Mouse (Mus musculus): Measurements from ENCODE around the gene Celf2.

Celf2 gene

DNA sequence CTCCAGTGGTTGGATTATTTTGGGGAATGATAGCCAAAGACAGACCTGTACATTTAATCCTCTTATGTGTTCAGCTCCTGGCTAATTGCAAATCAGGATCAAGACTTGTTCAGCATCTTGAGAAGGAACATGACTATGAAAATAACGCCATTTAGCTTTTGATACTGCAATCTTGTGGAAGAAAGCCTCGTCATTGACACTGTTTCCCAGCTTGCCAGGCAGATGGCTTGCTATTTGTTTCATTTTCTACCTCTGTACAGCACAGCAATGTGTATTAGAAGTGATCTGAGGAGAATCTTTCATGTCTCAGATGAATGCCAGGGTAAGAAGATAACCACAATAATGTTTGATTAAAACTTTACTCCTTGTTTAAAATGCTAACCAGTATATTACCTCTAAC lies 315.9 kb downstream of the Celf2 start:
- no peak for DNase-seq (ENCODE audit: low spot score)

DNA sequence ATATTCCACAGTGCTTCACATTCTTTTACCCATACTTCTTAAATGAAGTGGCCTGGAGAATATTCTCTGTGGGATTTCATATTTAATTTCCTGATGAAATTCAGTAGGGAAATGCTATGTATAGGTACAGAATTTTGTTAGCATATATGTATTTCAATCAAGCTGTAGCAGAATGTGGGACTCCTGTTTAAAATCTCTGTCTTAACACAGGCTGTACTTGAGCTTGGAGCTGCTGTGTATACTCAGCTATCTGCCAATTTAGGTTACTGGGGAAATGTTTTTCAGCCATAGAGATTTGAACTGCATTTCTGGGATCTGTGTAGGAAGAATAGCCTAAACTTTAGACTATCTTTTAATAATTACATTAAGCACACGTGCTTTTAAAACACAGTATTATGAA lies 330.2 kb downstream of the Celf2 start:
- DNase-seq (ENCODE audit: low spot score): no peak

DNA sequence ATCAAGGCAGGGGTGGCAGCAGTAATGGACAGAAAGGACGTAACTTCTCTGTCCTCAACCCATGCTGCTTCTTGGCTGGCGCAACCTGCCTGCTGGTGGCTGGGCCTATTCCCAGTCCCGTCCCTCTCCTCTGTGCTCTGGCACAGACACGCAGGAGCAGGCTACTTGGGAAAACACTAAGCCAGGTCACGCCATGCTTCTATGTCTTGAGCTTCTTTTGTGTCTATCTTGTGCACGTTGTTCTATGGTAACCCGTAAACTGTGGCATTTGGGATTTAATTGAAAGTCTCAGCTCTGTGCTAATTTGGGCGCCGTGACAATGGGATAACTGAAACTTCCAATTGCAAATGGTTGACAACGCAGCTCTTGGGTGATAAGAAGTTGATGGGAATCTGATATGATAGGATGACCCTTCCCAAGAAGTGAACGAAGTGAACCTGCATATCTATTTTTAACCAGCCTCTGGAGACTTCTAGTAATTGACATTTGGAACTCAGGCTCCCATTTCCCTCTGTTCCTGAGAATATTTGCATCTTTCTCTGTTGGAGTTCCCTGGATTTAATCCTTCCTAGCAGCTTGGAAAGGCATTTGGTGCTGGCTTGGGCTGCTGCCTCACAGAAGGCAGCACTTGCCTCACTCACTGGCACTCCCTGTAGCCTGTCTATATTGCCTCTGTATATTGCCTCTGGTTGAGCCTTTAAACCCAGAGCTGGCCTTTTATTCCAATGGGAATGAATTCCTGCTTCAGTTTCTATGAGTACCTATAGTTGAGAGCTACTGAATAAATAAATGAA lies 335.9 kb downstream of the Celf2 start:
- no peak for DNase-seq (ENCODE audit: low spot score)

DNA sequence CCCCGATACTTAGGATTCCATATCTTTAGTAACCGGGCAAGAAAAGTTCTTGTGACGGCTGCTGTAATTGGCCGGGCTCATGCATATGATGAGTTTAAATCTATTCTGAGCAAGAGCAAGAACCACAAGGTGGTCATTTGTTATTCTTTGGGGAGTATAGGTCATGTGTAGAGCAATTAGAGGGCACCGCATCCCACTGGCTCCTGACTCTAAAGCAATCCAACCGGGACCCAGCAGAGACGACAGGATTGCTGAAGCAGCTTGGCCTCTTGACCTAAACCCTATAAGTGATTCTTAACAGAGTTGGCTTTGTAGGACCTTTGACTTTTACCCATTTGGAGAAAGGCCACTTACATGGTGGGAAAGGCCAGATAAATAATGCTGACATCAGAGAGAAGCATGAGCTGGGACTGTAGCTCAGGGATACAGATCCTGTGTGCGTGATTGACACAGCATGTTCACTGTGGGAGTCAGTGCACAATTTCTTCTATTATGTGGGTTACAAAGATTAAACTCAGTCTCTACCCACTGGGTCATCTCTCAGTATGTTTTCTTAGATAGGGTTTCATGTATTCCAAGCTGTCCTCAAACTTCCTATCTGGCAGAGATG lies 338.2 kb downstream of the Celf2 start:
- DNase-seq (ENCODE audit: low spot score): no peak

DNA sequence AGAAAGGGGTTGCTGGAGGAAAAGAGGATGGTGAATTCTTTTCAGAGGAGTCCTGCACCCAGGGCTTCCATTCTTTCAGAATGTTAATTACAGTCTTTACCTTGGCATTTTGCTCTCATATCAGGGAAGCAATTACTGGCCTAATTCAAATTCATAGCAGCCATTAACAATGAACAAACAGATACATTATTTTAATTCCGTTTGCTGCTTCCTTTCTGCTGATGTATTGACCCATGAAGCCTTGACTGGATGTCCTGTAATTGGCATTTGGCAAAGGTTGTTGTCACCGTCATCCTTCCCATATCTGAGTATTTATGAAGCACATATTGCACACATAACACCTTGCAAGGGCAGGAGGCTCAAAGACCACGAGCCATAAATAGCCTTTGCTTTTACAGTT lies 343.6 kb downstream of the Celf2 start:
- DNase-seq (ENCODE audit: low spot score): no peak

DNA sequence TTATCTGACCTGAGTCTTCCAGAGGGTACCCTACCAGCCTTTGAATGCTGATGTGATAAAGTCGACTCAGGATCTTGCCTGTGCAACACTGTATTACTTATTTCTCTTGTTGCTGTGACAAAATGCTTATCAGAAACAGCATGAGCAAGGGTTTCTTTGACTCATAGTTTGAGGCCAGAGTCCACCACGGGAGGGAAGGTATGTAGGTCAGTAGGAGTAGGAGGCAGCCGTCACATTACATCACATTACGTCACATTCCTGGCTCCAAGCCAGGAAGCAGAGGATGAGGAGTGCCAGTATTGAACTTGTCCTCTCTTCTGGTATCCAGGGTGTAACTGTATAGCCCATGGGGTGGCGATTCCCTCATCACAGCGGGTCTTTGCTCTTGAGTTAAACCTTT lies 349.3 kb downstream of the Celf2 start:
- no peak for DNase-seq (ENCODE audit: low spot score)

DNA sequence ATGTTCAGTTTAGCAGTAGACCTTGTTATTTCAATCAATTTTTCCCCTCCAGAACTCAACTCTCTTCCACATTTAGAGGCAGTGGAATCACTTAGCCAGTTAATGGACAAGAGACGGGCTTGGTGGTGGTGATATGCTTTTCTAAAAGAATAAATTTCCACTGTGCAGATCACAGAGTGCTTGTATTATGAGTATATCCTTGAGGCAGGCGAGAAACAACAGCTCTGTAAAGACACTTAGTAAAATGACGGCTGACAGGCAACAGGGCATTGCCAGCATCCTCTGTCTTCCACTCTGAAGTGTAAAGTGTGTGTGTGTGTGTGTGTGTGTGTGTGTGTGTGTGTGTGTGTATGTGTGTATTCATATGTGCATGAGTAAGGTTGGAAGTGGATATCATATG lies 362.1 kb downstream of the Celf2 start:
- DNase-seq (ENCODE audit: low spot score): no peak

DNA sequence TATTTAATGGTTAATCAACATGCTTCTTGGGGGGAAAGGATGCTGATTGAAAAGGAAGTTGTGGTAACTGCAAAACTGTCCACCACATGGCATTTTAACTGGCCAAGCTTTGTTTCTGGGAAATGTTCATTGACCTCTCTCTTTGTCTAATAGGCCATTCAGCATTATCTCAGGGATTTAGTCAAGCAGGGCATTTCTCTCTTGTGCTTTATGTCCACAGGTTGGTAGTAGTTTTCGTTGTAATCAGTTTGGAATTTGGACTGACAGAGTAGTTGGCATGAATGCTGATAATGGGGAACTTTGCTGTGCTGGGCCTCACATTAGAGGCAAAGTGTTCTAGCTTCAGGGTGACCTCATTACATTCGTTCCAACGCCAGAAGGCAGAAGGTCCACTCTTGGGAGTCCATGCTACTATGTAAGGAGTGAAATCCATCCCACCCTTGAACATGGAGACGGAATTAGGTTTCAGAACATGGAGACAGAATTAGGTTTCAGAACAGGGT lies 363.8 kb downstream of the Celf2 start:
- DNase-seq (ENCODE audit: low spot score): no peak

DNA sequence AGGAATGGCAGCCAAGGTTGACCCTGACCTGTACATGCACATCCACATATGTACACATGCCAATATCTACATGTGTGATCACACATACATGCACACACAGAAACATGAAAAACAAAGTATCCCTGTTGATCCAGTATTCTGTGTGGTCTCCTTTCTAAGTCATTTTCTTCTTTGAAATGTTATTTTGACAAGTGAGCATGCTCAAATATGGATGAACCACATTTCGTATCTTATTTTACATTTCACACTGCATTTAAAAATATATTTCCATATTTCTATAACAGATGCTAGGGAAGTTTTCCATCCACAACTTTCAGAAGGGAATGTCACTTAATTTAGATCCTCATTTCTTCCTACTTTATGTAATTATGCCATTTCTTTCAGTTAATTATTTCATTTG lies 364.5 kb downstream of the Celf2 start:
- no peak for DNase-seq (ENCODE audit: low spot score)

DNA sequence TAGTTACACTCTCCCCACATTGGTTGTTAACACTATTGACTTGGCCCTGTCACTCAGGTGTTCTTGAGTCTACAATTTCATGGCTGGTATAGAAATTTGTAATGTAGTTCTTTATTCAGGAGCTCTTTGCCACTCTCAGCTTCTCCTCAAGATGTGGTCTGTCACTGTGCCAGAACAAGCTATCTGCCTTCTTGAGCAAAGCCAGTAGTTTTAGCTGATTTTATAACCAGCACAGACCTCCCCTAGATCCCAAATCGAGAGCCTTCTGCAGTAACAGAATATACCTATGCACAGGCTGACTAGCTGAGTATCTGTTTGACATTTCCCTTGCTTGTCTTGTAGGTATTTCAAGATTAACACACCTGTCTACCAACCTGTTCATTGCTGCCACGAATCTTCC lies 386.0 kb downstream of the Celf2 start:
- no peak for DNase-seq (ENCODE audit: low spot score)

DNA sequence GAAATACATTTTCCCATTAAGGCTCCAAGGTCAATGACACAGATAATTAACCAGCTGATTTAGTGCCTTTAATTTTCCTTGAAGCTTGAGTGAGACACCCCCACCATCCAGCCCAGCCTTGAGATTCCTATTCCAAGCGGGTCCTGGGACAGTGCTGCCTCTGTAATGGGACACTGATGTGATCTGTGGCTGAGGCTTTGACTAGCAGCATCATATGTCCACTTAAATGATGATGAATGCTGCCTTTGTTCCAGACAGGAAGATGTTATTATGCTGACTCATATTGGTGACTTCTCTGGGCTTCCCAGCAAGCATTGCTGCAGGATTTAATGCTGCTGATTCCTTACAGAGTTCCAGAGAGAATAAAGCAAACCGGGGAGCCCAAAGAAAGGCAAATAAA lies 393.6 kb downstream of the Celf2 start:
- no peak for DNase-seq (ENCODE audit: low spot score)

DNA sequence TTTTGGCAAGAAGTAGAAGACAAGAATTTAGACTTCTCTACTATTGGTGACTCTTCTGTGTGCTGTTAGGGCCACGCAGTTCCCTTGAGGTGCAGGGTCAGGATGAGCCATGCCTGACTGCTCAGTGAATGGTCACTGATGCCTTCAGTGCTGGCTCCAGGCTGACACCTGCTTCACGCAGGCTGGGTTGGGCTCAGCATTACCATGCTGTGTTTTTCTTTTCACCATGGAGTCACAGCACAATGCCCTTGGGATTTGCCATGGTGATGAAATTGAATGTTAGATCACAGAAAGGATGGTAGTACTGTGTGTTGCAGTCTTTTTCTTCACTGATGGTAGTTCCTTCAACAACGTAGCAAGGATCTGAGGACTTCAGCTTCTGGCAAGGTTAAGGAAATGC lies 394.2 kb downstream of the Celf2 start:
- no peak for DNase-seq (ENCODE audit: low spot score)

DNA sequence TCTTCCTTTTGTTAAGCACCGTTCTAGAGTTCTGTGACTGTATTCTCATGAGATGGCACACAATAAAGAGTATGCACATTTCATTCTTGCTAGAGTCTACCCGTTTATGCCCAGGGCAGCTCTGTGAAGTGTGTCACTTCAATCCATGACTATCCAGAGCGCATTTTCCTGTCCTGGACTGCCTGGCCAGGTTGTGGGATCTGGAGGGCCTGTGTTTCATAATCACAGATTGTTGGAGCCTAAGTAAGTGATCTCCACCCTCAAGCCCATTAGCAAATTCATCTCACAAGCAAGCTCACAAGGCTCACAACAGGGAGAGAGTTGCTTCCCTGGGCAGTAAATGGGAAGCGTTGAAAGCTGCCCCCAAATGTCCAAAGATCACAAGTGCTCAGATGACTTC lies 395.6 kb downstream of the Celf2 start:
- no peak for DNase-seq (ENCODE audit: low spot score)

DNA sequence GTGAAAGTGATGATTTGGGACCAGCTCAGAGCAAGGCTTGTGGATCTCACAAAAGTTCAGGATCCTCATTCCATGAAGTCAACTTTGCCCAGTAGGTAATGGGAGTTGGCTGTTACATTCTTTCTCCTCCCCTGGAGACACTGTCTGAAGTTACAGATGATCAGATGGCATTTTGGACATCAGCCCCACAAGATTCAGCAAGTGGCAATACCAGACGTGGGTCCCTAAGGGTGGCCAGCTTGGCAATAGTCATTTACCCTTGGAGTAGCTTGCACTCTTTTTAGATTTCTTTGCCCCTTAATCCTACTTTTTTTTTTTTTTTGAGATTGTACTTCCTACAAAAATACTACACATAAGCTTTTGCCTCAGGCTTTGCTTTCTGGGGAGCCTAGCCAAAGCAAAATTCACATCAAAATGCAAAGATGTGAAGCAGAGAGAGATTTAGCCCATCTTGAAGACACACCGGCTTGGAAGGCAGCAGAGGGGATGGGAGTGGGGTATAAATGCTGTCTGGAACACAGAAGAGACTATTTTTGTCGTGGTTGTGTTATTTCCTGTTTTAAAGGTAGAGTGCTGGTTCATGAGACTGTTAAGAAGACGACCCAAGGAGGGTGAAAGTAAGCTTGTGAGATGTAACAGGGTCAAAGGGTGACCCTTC lies 397.1 kb downstream of the Celf2 start:
- DNase-seq (ENCODE audit: low spot score): no peak

DNA sequence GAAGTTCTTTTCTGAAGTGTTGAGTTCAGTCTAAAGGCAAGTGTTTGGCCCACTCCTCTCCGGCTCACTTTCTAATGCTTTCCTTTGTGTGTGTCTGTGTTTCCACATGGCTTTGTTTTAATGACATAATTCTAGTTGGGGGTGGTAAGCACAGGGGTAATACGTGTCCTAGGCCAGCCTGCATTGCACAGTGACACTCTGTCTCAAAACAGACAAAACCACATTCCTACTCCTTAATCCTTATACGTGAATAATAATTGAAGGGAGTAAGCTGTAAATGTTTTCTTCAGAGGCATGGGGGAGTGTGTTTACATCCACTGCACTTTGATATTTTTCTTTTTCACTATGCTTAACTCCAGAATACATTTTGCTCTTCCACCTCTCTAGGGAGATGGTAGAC lies 415.9 kb downstream of the Celf2 start:
- DNase-seq (ENCODE audit: low spot score): no peak

DNA sequence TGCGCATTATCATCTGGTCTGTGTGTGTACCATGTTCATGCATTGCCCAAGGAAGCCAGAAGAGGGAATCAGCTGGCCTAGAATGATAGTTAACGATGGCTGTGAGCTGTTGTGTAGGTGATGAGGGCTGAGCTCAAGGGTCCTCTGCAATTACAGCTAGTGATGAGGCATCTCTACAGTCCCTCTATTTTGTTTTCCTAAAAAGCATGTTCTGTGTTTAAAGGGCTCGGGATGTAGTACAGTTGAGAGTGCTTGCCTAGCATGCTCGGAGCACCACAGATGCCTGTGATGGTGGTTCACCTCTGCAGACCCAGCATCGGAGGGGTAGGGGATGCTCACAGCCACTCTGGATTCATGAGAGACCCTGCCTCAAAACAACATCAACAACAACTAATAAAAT lies 416.7 kb downstream of the Celf2 start:
- DNase-seq (ENCODE audit: low spot score): no peak

DNA sequence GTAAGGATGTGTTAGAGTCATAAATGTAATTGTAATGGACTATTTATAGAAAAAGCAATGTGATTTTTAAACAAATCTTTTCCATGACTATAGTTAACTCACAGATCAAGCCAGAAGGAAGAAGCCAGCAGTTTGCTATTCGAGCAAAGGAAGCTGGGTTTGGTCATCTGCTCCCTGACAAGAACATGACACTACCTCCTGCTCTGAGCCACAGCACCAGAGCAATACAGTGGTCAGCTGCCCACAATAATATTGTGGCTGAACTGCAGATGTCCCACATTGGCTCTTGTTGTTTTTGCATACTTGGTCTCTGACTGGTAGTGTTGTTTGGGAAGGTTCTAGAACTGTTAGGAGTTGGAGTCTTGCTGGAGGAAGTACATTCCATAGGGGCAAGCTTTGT lies 418.9 kb downstream of the Celf2 start:
- DNase-seq (ENCODE audit: low spot score): no peak

DNA sequence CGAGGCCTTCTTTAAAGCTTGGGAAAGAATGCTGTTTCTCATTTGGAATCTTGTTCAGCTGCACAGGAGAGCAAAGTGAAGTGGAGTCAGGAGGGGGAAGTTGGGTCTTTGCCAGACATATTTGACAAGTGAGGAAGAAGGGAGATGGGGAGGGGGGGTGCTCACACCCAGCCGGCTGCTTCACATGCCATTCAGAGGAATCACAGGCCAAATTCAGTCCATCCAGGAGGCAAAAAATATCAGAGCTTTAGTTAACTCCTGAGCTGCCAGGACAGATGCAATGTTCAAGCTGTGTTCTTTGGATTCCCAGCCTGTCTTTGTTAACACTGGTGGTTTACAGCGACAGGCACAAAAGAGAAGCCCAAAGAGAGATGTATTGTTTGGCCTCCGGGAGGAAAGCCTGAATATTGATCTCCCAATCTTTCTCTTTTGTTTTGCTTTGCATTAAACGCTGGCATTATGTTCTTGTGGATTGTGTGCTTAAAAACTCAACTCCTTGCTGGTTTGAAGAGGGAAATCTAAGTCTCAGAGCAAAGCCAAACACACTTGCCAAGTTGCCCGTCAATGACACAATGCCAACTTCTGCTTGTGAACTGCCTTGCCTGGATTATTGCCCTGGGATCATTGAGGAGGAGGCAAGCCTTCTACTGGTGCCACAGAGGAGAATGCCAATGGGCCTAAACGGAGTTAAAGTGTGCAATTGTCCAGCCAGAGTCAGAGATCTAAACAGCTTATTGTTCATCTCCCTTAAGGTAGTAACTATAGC lies 420.1 kb downstream of the Celf2 start:
- DNase-seq (ENCODE audit: low spot score): no peak

DNA sequence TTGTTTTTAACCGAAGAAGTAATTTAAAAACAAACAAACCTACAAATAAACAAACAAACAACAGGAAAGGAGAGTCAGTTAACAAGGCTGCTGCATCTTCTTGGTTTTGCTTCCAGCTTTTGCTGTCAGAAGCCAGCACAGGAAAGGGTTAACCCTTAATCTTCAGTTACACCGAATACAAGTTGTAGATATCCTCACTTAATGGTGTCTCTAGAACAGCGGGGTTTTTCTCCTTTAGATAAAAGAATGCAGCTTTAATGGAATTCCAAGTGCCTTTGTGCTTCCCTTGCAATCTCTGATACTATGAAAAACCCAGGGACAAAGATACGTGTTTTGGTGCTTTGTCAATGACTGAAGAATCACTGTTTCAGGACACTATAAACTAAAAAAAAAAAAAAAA lies 420.8 kb downstream of the Celf2 start:
- no peak for DNase-seq (ENCODE audit: low spot score)

DNA sequence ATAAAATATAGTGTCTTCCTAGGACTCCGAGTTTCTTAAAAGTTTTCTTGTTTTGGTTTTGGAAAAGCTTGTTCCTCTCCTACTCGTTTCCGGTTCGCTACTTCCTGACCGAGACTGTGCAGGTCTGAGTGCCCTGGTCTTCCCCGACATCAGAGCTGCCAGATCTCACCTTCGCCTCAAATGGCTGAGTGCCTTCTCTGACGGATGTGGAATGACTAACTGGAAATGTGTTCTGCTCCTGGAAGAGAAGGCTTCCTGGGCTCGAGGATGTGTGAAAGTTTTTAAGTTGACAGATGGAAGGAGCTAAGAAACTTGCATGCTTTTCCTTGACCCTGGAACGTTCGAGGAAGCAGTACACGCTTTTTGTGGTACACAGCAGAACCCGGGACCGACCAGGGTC lies 421.9 kb downstream of the Celf2 start:
- no peak for DNase-seq (ENCODE audit: low spot score)

DNA sequence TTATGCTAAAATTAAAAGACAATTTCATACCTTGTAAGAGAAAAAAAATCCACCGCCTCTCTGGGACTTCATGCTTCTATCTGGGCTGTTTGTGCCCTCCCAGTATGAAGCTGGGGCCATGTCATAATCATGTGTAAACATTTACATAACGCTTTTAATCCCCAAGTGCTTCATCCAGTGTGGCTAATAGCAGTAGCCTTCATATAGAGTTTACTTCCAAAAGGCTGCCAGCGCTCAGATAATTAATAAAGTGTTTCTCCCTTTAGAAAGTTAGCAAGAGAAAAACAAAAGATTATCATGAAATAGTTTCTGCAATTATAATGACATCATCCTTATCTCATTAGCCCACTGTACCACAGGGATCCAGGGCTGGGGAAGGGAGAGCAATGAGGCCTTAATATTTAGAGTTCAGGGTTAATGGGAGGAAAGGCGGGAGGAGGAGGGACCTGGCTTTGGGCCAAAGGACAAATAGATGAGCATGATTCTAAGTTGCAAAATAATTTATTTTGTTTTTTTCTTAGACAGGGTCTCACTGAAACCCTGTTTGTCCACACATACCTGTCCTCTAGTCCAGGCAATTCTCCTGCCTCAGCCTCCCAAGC lies 425.8 kb downstream of the Celf2 start:
- peak; percentile 29 for DNase-seq (ENCODE audit: low spot score)

DNA sequence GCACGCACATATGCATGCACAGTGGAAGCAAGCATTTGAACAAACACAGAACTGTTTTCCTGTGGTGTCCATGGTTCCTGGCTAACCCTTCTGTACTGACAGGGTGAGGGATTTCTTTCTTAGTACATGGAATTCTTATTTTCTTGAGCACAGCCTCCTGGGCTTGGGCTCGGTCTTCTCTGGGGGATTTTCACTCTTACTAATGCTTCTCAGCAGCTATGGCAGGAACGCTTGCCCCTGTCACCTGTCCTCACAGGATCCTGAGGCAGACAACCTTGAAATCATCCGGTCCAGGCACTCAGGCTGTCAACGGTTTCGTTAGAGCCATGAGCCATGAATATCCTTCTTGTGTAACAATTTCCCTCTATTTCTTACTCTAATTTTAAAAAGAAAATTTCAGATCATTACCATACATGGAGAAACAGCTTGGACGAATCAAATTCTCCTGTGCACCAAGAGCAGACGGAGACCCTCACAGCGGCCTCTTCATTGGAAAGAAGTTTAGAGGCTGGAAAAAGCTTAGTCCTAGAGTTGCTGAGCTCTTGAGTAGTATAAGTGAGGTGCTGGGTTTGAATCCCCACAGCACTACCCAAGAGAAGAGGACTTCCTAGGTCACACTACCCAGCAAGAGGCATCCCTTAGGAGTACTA lies 426.9 kb downstream of the Celf2 start:
- DNase-seq (ENCODE audit: low spot score): no peak
